Mouse (Mus musculus) c-Kit-positive CD71-positive TER-119-negative erythroid progenitor cells, embryonic 14.5 days (primary cell): ENCODE results near the gene Terb1.
A peak's percentile ranks its signal among the peaks of the same experiment; 100 is the strongest.

Source experiments
- DNase-seq: peaks from one replicate; pipeline ENCODE4 v3.0.0-alpha.2; 2013; ENCODE audit warnings: low read depth

Gene Terb1

GRCm38 (mm10) chr8:104509061-104510006, at the start of gene Terb1:
Gene Terb1 (minus strand): TSS chr8:104509910.
- no peak for DNase-seq

- DNase-seq, result no peak
Observed at GRCm38 (mm10) chr8:104557226-104557625, 47.5 kb upstream of the Terb1 start.

GRCm38 (mm10) chr8:104555191-104555590, 45.5 kb upstream of the Terb1 start:
- DNase-seq, result no peak

- no peak for DNase-seq
Observed at GRCm38 (mm10) chr8:104543440-104544045, 33.8 kb upstream of the Terb1 start.

- no peak for DNase-seq
Observed at GRCm38 (mm10) chr8:104542160-104542559, 32.5 kb upstream of the Terb1 start.

GRCm38 (mm10) chr8:104541515-104541880, 31.8 kb upstream of the Terb1 start:
- no peak for DNase-seq

- DNase-seq, result no peak
Observed at GRCm38 (mm10) chr8:104540710-104541514, 31.2 kb upstream of the Terb1 start.

- no peak for DNase-seq
Observed at GRCm38 (mm10) chr8:104540238-104540637, 30.5 kb upstream of the Terb1 start.

GRCm38 (mm10) chr8:104539566-104539965, 29.9 kb upstream of the Terb1 start:
- no peak for DNase-seq

- DNase-seq, result no peak
Observed at GRCm38 (mm10) chr8:104538896-104539295, 29.2 kb upstream of the Terb1 start.

GRCm38 (mm10) chr8:104536028-104536427, 26.3 kb upstream of the Terb1 start:
- DNase-seq, result no peak

GRCm38 (mm10) chr8:104535378-104535777, 25.7 kb upstream of the Terb1 start:
- no peak for DNase-seq

GRCm38 (mm10) chr8:104534779-104535141, 25.1 kb upstream of the Terb1 start:
- DNase-seq, result no peak

GRCm38 (mm10) chr8:104533971-104534778, 24.5 kb upstream of the Terb1 start, which contains the start of the genes Nae1 and Car7:
Gene Nae1 (minus strand): TSS chr8:104534637.
Gene Car7 (plus strand): TSS chr8:104534689.
- peak; percentile 86 for DNase-seq

GRCm38 (mm10) chr8:104533551-104533950, 23.8 kb upstream of the Terb1 start:
- DNase-seq, result no peak

- DNase-seq, result no peak
Observed at GRCm38 (mm10) chr8:104529671-104530070, 20.0 kb upstream of the Terb1 start.

- no peak for DNase-seq
Observed at GRCm38 (mm10) chr8:104517872-104518271, 8.2 kb upstream of the Terb1 start.

- no peak for DNase-seq
Observed at GRCm38 (mm10) chr8:104510134-104510533, 424 bp upstream of the Terb1 start.

GRCm38 (mm10) chr8:104479091-104479490, 30.6 kb downstream of the Terb1 start:
- DNase-seq, result no peak

GRCm38 (mm10) chr8:104472465-104472864, 37.2 kb downstream of the Terb1 start:
- no peak for DNase-seq

- no peak for DNase-seq
Observed at GRCm38 (mm10) chr8:104467463-104467862, 42.2 kb downstream of the Terb1 start.

GRCm38 (mm10) chr8:104452177-104452576, 57.5 kb downstream of the Terb1 start:
- no peak for DNase-seq
